Comparison of ENCODE assay signal across 13 mouse cellular contexts in genomic region chr9:80080941-80081340, GRCm38 (mm10). TPM values are rescaled to one million over a fixed set of nuclear protein-coding genes. Genes with fewer than 3 reads are reported as not detected.
DNase-seq lines count a peak whose midpoint lies in the region; ATAC-seq and TF ChIP-seq lines count a peak whose summit lies in the region.
"Had no signal": no experiment of that assay in that cellular context is flagged by ENCODE, and none has a peak within 500 bp of the region (broad histone marks: within the 10 kb centered on the region; RNA-seq: fewer than 3 reads in every experiment).

No protein-coding gene starts in this region.

- no peak overlapping the region for H3K9ac ChIP-seq in heart, embryonic 16.5 days (ENCODE audit: low read length)
- no peak overlapping the region for H3K9ac ChIP-seq in intestine, postnatal 0 days (ENCODE audit: low read depth, low read length)
- no peak overlapping the region for H3K9ac ChIP-seq in forebrain, postnatal 0 days
- no peak overlapping the region for H3K9ac ChIP-seq in midbrain, embryonic 13.5 days (replicated peaks)
- H3K9ac ChIP-seq: liver, embryonic 13.5 days; neural tube, embryonic 13.5 days had no signal

- TF ChIP-seq CTCF in intestine, postnatal 0 days (IDR thresholded peaks at IDR 0.05; ENCODE audit: low read depth), result no peak
- TF ChIP-seq CTCF in forebrain, postnatal 0 days (IDR thresholded peaks at IDR 0.05; ENCODE audit: low read depth), result no peak

- peaks cover 39% of the 10 kb centered on the region for H3K4me1 ChIP-seq in heart, embryonic 16.5 days (ENCODE audit: control insufficient read depth, insufficient read depth, low read length)
- peaks cover 17% of the 10 kb centered on the region for H3K4me1 ChIP-seq in heart, embryonic 10.5 days
- H3K4me1 ChIP-seq in intestine, postnatal 0 days (replicated peaks; ENCODE audit: control insufficient read depth, insufficient read depth, low read length), result peaks cover 13% of the 10 kb centered on the region; the same call in 1 of the 2 replicates
- no peaks in the 10 kb centered on the region for H3K4me1 ChIP-seq in forebrain, postnatal 0 days (ENCODE audit: insufficient read depth)
- peaks cover 28% of the 10 kb centered on the region for H3K4me1 ChIP-seq in midbrain, embryonic 13.5 days (replicated peaks)

- H3K4me2 ChIP-seq in heart, embryonic 16.5 days (ENCODE audit: low read depth, low read length), result no peak overlapping the region
- H3K4me2 ChIP-seq in intestine, postnatal 0 days (replicated peaks; ENCODE audit: low read depth), result no peak overlapping the region
- no peak overlapping the region for H3K4me2 ChIP-seq in forebrain, postnatal 0 days (ENCODE audit: low read depth)
- H3K4me2 ChIP-seq in midbrain, embryonic 13.5 days (replicated peaks), result no peak overlapping the region
- H3K4me2 ChIP-seq: liver, embryonic 13.5 days; midbrain, embryonic 11.5 days; neural tube, embryonic 13.5 days had no signal

- no peak for DNase-seq in heart, embryonic 10.5 days (ENCODE audit: low spot score)
- peak; percentile 43 for DNase-seq in A20 (ENCODE audit: low read depth, low spot score)
- DNase-seq in splenic B cell, adult 2 months (ENCODE audit: low read depth, low spot score), result peak; percentile 53
- no peak for DNase-seq in forebrain, postnatal 0 days
- DNase-seq: adrenal gland, adult 2 months; liver, embryonic 13.5 days; right cerebral cortex, adult 18-20 months had no signal

- H3K4me3 ChIP-seq in heart, embryonic 16.5 days (ENCODE audit: low read length), result no peak overlapping the region
- no peak overlapping the region for H3K4me3 ChIP-seq in heart, embryonic 10.5 days
- H3K4me3 ChIP-seq in intestine, postnatal 0 days (ENCODE audit: low read depth, low read length), result no peak overlapping the region
- H3K4me3 ChIP-seq in forebrain, postnatal 0 days (ENCODE audit: low read depth, low read length), result no peak overlapping the region
- H3K4me3 ChIP-seq in midbrain, embryonic 13.5 days (replicated peaks), result no peak overlapping the region
- H3K4me3 ChIP-seq: liver, embryonic 13.5 days; neural tube, embryonic 13.5 days had no signal

- H3K27me3 ChIP-seq in heart, embryonic 16.5 days (ENCODE audit: control insufficient read depth, insufficient read depth, low read length), result no peaks in the 10 kb centered on the region
- H3K27me3 ChIP-seq in heart, embryonic 10.5 days (ENCODE audit: insufficient read depth, poor library complexity, severe bottlenecking), result no peaks in the 10 kb centered on the region
- H3K27me3 ChIP-seq in splenic B cell, adult 2 months (ENCODE audit: control insufficient read depth, insufficient read depth, low read length, poor library complexity, severe bottlenecking), result no peaks in the 10 kb centered on the region
- no peaks in the 10 kb centered on the region for H3K27me3 ChIP-seq in intestine, postnatal 0 days (replicated peaks; ENCODE audit: control insufficient read depth, insufficient read depth, low read length)
- no peaks in the 10 kb centered on the region for H3K27me3 ChIP-seq in forebrain, postnatal 0 days (ENCODE audit: insufficient read depth, low read length)
- no peaks in the 10 kb centered on the region for H3K27me3 ChIP-seq in midbrain, embryonic 13.5 days
- H3K27me3 ChIP-seq: liver, embryonic 13.5 days; neural tube, embryonic 13.5 days had no signal

- 0 out of 2 replicates have a peak, but pooled peaks cover 4% of the 10 kb centered on the region for H3K36me3 ChIP-seq in heart, embryonic 16.5 days (ENCODE audit: control insufficient read depth, insufficient read depth)
- H3K36me3 ChIP-seq in heart, embryonic 10.5 days, result peaks cover 12% of the 10 kb centered on the region; the same call in 1 of the 2 replicates
- H3K36me3 ChIP-seq in splenic B cell, adult 2 months (ENCODE audit: control insufficient read depth, insufficient read depth, low read length, poor library complexity, severe bottlenecking), result no peaks in the 10 kb centered on the region
- H3K36me3 ChIP-seq in intestine, postnatal 0 days (ENCODE audit: control insufficient read depth, insufficient read depth), result no peaks in the 10 kb centered on the region
- H3K36me3 ChIP-seq in forebrain, postnatal 0 days (ENCODE audit: insufficient read depth), result no peaks in the 10 kb centered on the region
- H3K36me3 ChIP-seq in midbrain, embryonic 13.5 days, result no peaks in the 10 kb centered on the region; the same call in 1 of the 2 replicates
- H3K36me3 ChIP-seq: liver, embryonic 13.5 days had no signal

- ATAC-seq in heart, embryonic 16.5 days (replicated peaks; ENCODE audit: extremely low read depth, insufficient read depth, low FRiP score), result no peak
- ATAC-seq in hematopoietic stem cell, adult 5-6 weeks (replicated peaks in 1 of 2; ENCODE audit: insufficient read depth in 1 of 2, low FRiP score in 2 of 2, low TSS enrichment in 1 of 2, low read depth in 1 of 2, poor library complexity in 2 of 2, severe bottlenecking in 2 of 2), result peak; percentile 96 to 97
- ATAC-seq in intestine, postnatal 0 days, result no peak
- no peak for ATAC-seq in forebrain, postnatal 0 days
- no peak for ATAC-seq in midbrain, embryonic 13.5 days

- no peaks in the 10 kb centered on the region for H3K9me3 ChIP-seq in heart, embryonic 16.5 days (replicated peaks; ENCODE audit: control insufficient read depth, low read length)
- no peaks in the 10 kb centered on the region for H3K9me3 ChIP-seq in heart, embryonic 10.5 days
- no peaks in the 10 kb centered on the region for H3K9me3 ChIP-seq in intestine, postnatal 0 days (ENCODE audit: control insufficient read depth)
- no peaks in the 10 kb centered on the region for H3K9me3 ChIP-seq in forebrain, postnatal 0 days (ENCODE audit: low read length)
- H3K9me3 ChIP-seq in midbrain, embryonic 13.5 days, result no peaks in the 10 kb centered on the region
- H3K9me3 ChIP-seq: liver, embryonic 13.5 days; neural tube, embryonic 13.5 days had no signal

- 60% methylated on average over 1 of the region's 1 CpGs for WGBS in heart, embryonic 16.5 days
- WGBS in heart, embryonic 10.5 days, result 95% methylated on average over 1 of the region's 1 CpGs
- 62% methylated on average over 1 of the region's 1 CpGs for WGBS in intestine, postnatal 0 days
- WGBS in forebrain, postnatal 0 days, result 88% methylated on average over 1 of the region's 1 CpGs
- WGBS in midbrain, embryonic 13.5 days, result 88% methylated on average over 1 of the region's 1 CpGs

- H3K27ac ChIP-seq in heart, embryonic 16.5 days (ENCODE audit: low read length), result peak overlapping the region; percentile 57; the same call in 1 of the 2 replicates
- no peak overlapping the region for H3K27ac ChIP-seq in heart, embryonic 10.5 days
- no peak overlapping the region for H3K27ac ChIP-seq in intestine, postnatal 0 days (ENCODE audit: low read depth, low read length)
- H3K27ac ChIP-seq in forebrain, postnatal 0 days (ENCODE audit: low read depth, low read length), result no peak overlapping the region
- H3K27ac ChIP-seq in midbrain, embryonic 13.5 days, result no peak overlapping the region
- H3K27ac ChIP-seq: liver, embryonic 13.5 days; neural tube, embryonic 13.5 days had no signal

RNA-seq across cellular contexts. Expression of gene Senp6, which starts 14.2 kb away (rescaled TPM):
- 30.4 and 32.0 TPM in 2 replicates for polyA plus RNA-seq in heart, embryonic 16.5 days (2015; fragmentation: Nextera tagmentation; extraction: Ambion mirVana)
- polyA plus RNA-seq in heart, embryonic 10.5 days (2016; fragmentation: Nextera tagmentation; extraction: Ambion mirVana), result 37.0 and 53.1 TPM in 2 replicates
- 270 and 300 TPM in 2 replicates for total RNA-seq in hematopoietic stem cell, adult 5-6 weeks (2017)
- polyA plus RNA-seq in intestine, postnatal 0 days (2015; fragmentation: Nextera tagmentation; extraction: Ambion mirVana), result 31.9 and 37.5 TPM in 2 replicates
- 114 and 127 TPM in 2 replicates for total RNA-seq in forebrain, postnatal 0 days (2014; rRNA removed)
- 37.8 and 44.7 TPM in 2 replicates for polyA plus RNA-seq in forebrain, postnatal 0 days (2015; fragmentation: Nextera tagmentation; extraction: Ambion mirVana)
- 57.7 and 63.6 TPM in 2 replicates for polyA plus RNA-seq in midbrain, embryonic 13.5 days (2015; fragmentation: Nextera tagmentation; extraction: Ambion mirVana)

Comparison
In these comparisons a context has a peak if more than half of its experiments do, and no peak if none do; other contexts are left out.
1. ATAC-seq: peak in hematopoietic stem cell, adult 5-6 weeks (2 of 2); none in heart, embryonic 16.5 days (single experiment), intestine, postnatal 0 days (single experiment), forebrain, postnatal 0 days (single experiment) and midbrain, embryonic 13.5 days (single experiment).
2. DNase-seq: peak in A20 (single experiment) and splenic B cell, adult 2 months (single experiment); none in heart, embryonic 10.5 days (single experiment) and forebrain, postnatal 0 days (single experiment).